Mouse (Mus musculus) urinary bladder, adult 18-20 months (tissue): ENCODE measurements around the gene Iffo1.

ENCODE experiments used
- DNase-seq, 2 experiments: peaks; one replicate each; pipeline ENCODE4 v3.0.0; 2022; ENCODE audit warnings: low spot score in 2 of 2, mixed read lengths in 2 of 2

Gene Iffo1

DNA sequence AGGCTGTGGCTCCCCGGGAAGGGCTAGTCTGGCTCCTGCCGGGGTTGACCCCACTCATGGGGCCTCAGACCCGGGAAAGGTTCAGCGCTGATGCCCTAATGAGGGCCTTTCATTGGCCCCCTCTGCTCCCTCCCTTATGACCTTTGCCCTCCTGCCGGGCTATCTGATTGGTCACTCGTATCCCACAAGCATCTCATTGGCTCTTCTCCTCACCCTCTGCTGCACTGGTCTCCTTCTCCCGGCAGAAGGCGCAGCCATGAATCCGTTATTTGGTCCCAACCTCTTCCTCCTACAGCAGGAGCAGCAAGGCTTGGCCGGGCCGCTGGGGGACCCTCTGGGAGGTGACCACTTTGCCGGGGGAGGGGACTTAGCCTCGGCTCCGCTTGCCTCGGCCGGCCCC lies at the start of gene Iffo1:
Iffo1 (plus strand) TSS at position 241 of the 400 bp plus-strand sequence.
- DNase-seq, result peak in 1 of 2 experiments; percentile 70

DNA sequence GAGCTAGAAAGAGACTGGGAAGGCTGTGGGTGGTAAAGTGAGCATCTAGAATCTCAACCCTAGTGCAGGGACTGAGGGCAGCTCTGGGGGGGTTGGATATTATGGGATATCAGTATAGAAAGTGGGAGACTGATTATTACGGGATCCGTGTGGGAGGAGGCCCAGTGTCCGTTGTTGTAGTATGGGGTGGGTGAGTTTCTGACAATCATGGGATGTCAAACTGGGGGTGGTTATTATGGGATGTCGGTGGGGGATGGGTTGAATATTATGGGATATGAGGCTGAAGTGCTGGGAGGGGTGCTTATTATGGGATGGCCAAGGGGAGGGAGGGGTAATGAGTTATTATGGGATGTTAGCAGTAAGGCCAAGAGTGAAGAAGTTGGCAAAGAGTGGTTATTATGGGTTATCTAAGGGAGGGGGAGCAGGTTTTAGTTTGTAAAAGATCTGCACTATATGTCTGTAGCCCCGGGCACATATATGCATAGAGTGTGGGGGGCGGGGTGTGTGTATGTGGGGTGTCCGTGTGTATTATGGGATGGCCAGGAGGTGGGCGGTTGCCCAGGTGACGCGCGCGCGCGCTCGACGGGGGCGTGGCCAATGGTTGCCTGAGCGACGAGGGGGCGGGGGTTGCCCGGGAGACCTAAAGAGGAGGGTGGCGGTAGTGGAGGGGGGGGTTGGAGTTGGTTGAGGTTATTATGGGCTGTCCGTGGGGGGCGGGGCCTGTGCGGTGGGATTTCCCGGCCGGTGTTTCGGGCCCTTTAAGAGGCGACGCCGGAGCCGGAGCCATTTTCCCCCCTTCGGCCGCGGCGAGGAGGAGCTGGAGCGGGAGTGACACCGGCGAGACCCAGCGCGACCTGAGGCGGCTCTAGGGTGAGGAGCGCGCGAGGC lies 49.4 kb upstream of the Iffo1 start, which contains the start of gene Chd4:
Chd4 (plus strand) TSS at position 591 of the 888 bp plus-strand sequence.
- peak; percentile 87 to 89 for DNase-seq

DNA sequence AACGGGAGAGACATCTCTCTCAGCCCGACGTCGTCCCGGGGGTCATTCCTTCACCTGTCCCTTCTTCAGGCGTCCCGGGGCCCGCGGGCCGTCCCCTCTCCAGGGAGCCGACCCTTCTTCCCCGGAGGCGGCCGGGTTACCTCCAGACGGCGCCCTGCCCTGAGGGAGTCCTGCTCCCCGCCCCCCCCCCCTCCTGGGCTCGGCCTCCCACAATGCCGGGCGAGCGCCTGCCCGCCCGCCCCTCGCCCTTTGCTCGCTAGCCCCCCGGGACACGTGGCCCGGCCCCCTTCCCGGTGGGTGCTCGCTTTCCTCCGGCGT lies 48.8 kb upstream of the Iffo1 start:
- no peak for DNase-seq

DNA sequence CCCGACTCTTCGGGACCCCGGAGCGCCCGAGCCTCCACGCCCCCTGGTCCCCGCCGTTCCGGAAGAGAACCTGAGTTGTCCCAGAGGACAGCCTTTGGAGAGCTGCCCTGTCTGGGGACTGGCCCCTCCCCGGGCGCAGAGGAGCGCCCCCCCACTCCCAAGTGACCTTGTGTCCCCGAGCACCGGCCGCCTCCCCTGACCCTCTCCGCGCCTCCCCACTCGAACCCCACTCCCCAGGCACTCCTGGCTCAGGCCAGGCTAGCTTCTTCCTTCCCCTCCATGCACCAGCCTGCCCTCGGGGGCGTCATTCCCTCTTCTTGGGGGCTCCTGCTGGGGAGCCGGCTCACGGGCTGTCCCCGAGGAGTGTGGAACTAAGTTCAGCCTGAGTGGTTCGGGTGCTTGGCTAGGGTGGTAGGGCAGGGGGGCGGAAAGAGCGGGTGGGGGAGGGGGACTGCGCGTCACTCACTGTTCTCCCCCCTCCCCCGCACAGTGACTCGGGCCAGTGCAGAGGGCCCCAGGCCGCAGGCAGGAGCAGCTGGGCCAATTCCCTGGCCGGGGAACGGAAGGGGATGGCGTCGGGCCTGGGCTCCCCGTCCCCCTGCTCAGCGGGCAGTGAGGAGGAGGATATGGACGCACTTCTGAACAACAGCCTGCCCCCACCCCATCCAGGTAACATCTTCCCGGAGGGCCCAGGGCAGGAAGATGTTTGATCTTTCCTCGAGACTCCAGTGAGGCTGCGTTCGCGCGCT lies 48.3 kb upstream of the Iffo1 start:
- peak; percentile 30 to 43 for DNase-seq

DNA sequence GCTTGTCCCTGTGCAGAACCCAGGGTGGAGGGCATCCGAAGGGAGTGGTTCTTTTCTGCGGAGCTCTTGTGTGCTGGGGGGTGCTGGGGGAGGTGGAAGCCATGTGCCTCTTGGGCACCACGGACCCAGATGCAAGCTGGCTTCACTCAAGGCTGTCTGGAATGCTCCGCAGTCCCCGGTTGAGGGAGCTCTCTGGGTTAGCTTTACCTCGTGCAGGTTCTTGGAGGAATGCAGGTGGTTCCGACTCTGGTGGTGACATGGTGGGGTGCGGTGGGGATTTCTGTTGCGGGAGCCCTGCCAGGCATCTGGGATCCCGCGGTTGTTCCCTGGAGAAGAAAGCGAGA lies 47.7 kb upstream of the Iffo1 start:
- peak in 1 of 2 experiments; percentile 26 for DNase-seq

DNA sequence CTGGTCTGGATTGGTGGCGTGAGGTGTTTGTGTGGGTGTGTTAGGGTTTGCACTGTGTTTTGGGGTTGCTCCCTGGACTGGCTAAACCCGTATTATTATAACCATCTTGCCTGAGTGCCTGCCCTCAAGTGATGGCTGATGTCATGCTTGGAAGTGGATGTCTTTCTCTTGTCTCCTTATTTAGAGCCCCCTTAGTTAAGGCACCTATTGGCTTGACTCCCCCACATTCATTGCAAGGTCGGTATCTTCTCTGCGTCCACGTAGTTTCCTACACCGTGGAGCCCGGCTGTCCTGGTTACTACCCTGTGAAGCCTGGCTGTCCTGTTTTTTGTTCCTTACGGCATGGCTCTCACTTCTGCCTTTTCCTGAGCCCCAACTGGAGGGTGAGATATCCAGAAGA lies 47.1 kb upstream of the Iffo1 start:
- no peak for DNase-seq

DNA sequence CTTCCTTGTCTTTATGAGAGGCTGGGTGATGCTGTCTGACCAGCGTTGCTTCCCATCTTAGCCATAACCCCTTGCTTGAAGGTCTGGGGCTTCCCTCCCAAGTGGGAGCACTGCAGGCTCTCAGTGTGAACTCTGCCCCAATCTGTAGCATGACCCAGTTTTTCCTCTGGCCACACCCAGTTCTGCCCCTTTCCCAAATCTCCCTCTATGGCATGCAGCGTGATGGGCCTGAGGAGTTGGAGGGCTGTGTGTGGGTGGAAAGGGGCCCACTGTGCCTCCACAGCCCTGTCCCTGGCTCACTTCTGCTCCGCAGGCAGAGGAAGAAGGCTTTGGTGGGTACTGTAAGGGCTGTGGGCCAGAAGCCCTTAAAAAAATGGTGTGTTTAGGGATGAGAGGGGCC lies 46.5 kb upstream of the Iffo1 start:
- DNase-seq, result no peak

DNA sequence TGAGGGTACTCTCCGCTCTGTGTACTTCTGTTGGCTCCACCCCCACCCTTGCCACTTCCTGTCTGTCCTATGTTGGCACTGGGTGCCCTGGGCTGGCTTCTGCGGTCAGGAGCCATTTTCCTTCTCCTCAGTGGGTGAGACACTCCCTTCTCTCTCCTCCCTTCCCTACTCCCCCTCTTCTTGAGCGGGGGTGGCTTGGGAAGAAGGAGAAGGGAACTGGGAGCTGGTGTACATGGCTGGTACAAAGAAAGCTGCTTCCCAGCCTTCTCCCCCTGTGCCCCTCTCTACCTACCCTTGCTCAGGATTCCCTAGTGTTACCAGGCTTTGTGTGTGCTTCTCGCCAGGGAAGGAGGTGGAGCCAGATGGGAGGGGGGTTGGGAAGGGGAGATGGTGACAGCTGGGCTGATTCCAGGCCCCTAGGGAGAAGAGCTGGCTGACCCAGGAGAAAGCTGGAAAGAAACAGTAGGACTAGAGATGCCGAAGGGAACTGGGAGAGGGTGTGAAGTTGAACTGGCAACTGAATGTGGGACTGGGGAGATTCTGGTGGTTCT lies 45.5 kb upstream of the Iffo1 start:
- DNase-seq, result no peak

DNA sequence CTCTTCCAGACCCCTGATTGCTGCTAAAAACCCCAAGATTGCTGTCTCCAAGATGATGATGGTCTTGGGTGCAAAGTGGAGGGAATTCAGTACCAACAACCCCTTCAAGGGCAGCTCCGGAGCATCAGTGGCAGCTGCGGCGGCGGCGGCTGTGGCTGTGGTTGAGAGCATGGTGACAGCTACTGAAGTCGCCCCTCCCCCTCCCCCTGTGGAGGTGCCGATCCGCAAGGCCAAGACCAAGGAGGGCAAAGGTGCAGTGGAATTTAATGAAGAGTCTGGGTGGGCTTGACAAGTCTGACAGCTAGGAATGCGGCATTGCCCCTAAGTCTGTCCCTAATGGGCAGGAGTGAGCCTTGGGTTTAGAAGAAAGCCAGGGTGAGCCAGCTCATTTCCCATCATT lies 43.6 kb upstream of the Iffo1 start:
- no peak for DNase-seq

DNA sequence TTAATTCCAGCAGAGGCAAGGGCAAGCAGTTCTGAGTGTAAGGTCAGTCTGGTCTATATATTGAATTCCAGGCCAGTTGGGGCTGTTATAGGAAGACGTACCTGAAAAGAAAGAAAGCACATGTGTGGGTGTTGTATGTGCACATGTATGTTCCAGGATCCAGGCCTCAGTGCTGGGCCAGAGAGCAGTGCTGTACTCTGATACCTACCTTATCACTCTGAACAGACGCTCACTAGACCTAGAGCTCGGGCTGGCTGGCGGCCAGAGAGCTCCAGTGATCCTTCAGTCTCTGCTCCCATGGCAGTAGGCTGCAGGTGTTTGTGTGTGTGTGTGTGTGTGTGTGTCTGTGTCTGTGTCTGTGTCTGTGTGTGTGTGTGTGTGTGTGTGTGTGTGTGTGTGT lies 40.8 kb upstream of the Iffo1 start:
- DNase-seq, result no peak

DNA sequence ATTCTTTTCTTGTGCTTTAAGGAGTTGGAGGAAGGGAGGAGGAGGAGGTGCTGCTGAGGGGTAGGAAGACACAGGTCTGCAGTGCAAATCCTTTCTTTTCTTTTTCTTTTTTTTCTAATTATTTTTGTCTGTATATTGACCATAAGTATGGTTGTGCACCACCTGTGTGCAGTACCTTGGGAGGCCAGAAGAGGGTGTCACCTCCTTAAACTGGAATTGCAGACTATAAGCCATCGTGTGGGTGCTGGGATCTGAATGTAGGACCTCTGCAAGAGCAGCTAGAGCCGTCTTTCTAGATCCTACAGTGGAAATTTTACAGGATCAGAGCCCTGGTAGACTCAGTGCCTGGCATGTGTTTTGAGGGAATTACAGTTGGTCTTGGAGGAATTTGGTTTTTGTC lies 37.3 kb upstream of the Iffo1 start:
- DNase-seq, result no peak

DNA sequence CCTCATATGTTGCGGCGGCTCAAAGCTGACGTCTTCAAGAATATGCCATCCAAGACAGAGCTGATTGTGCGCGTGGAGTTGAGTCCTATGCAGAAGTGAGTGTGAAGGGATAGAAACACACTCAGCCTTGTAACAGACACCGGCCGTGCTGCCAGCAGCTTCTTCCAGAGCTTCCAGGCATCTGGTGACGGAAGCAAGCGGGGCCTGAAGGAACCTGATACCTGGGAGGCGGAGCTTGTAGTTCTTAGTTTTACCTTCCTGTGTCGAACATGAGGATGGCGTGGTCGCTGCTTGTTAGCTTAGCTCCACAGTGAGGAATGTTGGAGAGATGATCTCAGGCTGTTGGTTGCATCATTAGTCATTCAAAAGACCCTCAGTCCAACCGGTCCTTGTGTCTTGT lies 35.7 kb upstream of the Iffo1 start:
- no peak for DNase-seq

DNA sequence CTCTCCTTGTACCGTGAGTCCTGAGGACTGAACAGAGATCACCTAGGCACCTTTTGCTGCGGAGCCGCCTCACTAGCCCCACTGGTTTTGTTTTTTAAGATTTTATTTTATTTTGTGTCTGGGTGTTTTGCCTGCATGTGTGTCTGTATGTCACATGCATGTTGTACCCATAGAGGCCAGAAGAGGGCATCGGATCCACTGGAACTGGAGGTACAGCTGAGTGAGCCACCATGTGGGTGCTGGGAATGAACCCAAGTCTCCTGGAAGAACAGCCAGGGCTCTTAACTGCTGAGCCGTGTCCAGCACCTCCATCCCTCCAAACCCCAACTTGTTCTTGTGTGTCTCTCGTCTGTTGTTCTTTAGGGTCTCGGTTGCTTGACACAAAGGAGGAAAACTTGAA lies 34.1 kb upstream of the Iffo1 start:
- DNase-seq, result no peak

DNA sequence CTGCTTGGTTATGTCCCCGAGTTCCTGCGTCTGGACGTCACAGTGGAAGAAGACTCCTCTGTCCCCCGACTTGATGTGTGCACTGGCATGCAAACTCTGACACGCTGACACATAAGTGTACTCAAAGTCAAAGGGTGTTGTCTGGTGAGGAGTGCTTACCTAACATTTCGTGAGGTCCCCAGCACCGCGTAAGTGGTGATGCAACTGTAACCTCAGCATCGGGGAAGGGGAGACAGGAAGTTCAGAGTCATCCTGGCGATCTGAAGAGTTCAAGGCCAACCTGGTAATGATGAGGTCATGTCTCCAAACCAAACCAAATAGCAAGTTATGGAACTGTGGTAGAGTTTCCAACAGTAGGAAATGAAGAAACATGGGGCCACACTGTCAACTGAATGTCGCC lies 32.5 kb upstream of the Iffo1 start:
- no peak for DNase-seq

DNA sequence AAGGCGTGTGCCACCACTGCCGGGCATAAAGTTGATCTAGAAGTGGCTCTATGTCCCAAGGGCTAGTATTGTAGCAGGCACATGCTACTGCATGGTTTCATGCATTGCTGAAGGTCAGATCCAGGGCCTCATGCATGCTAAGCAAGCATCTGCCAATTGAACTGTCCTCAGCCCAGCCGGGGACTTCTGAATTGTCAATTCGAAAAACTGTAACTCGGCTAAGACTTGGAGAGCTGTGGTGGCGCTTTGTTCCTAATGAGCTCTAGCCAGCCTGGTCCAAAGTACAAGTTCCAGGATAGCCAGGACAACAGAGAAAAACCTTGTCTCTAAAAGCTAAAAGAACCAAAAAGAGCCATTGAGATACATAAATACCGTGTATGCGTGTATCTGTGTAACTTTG lies 25.7 kb upstream of the Iffo1 start:
- no peak for DNase-seq

DNA sequence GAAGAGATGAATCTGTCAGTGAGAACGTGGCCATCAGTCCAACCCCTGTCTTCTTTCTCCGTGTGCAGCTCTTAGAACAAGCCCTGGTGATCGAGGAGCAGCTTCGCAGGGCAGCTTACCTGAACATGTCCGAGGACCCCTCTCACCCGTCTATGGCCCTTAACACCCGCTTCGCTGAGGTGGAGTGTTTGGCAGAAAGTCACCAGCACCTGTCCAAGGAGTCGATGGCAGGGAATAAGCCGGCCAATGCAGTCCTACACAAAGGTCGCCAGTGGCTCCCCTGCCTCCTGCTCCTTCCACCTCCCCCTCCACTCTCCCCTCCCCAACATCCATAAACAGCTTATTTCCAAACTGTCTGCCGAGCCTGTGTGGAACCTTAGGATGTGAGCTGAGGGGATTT lies 16.3 kb upstream of the Iffo1 start:
- DNase-seq, result no peak

DNA sequence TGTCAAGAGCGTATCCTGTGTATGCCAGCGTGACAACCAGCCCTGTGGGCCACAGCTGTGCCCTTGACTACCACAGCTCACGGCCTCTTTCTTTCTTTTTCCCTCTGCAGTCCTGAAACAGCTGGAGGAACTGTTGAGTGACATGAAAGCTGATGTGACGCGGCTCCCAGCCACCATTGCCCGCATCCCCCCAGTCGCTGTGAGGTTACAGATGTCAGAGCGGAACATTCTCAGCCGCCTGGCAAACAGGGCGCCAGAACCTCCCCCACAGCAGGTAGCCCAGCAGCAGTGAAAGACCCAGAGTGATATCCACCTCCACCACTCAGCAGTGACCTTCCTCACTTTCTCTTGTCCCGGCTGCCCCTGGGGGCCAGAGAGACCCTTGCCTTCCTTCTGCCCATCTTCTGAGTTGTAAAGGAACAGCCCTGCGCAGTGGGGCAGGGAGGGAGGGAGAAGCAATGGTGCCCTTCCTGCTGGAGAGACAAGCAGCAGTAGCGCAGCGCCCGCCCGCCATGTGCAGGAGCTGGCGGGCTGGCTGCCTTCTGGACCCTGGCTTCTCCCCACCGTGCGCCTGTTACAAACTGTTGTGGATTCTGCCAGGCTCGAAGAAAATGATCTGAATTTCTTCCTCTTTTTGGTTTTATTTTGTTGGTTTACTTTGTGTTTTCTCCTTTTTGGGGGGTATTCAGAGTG lies 15.2 kb upstream of the Iffo1 start:
- no peak for DNase-seq

DNA sequence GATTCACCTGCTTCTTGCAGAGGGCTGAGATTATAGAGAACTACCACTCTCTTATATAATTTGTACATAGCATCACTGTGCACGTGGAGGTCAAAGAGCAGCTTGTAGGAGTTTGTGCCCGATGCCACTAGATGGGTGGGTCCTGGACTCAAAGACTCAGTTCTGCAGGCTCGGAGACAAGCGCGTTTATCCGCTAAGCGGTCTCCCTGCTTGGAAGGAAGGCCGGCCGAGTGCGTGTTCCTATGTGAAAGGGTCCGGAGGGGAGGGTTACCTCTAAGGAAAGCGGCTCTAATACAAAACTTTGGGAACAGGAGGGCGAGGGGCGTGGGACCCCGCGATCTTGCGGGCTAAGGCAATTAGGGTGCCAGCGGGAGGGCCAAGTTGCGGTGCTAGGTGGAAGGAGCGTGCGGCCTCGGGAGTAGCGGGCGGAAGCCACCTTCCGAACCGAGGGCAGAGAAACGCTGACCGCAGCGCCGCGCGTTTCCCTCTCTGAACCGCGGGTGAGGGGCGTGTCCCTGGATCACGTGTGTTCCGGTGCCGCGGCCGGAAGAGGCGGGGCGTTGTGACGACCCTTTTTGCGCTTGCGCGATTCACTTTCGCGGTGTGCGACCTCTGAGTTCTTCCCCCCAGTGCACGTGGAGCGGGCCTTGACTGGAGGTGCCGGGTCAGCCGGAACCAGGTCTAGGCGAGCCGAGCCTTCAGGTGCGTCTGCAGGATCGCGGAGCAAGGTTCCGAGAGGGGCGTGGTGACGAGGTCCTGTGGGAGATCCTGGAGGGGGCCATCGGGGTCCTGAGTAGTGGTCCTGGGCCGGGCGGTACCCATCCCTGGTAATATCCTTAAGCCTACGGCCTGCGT lies 13.5 kb upstream of the Iffo1 start, which contains the start of gene Nop2:
Nop2 (plus strand) TSS at position 608 of the 855 bp plus-strand sequence.
- peak; percentile 77 to 81 for DNase-seq

DNA sequence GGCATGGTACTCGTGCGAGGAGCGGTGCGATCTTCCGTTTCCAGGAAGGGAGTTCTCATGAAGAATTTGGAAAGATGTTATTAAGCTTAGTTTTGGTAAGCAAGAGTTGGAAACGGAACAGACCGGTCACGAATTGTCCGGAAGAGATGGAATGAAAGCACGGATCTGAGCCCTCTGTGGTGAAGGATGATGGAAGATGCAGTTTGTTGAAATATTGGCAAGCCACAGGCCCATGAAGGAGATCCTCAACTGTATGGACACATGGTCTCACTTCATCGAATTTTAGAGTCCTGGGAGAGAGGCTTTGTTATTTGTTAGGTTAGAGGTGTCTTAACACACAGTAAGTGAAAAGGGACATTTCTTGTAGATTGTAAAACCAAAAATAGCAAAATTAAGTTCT lies 12.6 kb upstream of the Iffo1 start:
- no peak for DNase-seq

DNA sequence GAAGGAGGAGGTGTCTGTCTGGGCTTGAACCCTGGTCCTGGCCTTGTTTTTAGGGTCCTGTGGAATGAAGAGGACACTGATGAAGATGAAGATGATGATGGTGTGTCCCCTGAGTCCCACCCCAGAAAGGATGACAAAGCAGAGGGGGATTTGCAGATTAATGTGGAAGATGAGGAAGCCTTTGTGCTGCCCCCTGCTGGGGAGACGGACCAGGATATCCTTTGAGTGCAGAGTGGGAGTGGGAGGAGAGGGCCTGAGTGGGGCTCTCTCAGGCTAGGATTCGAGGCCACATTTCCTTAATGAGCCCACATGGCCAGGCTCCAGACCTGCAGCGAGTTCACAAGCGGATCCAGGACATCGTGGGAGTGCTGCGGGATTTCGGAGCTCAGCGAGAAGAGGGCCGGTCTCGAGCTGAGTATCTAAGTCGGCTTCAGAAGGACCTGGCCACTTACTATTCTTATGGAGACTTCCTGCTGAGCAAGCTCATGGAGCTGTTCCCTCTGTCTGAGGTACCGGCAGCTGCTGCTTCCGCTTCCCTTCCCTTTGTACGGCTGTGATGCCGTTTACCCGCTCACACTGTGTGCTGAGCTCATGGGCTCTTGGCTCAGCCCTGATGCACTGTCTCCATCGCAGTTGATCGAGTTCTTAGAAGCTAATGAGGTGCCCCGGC lies 7.9 kb upstream of the Iffo1 start:
- DNase-seq, result no peak

DNA sequence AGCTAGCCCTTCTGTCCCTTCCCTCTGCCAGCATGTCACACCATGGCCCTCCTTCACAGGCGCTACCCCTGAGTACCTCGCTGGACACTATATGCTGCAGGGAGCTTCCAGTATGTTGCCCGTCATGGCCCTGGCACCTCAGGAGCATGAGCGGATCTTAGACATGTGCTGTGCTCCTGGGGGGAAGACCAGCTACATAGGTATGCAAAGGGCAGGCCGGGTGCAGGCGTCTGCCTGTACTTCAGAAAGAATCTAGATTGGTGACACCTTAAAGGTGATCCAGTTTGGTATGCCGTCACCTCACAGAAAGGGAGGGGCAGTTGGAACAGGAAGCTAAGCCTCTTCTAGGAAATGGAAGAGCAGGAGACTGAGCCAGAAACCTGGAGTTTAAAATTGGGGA lies 5.3 kb upstream of the Iffo1 start:
- DNase-seq, result no peak
